Mouse (Mus musculus) CH12.LX (cell line): ENCODE measurements around the gene Gbp2b. TPM values are rescaled to one million over a fixed set of nuclear protein-coding genes. Genes with fewer than 3 reads are reported as not detected.

Experiments
- DNase-seq: peaks from one replicate; pipeline ENCODE4 v3.0.0-alpha.2; 2013; ENCODE audit errors: extremely low read depth
- H3K27ac ChIP-seq: 2 replicates; pipeline ENCODE4 v1.5.1; 2012; ENCODE audit warnings: low read depth, mild to moderate bottlenecking, control low read depth, moderate library complexity; ENCODE audit not compliant: insufficient read depth
- H3K27me3 ChIP-seq: replicated peaks from 2 replicates; pipeline ENCODE3; 2012; ENCODE audit warnings: inconsistent platforms
- H3K36me3 ChIP-seq, 2 experiments: replicated peaks in 1 of 2; 2 replicates each; pipeline versions ENCODE3 to v1.6.1; 2012; ENCODE audit warnings: inconsistent platforms in 1 of 2, low read length in 1 of 2, mild to moderate bottlenecking in 1 of 2, mixed read lengths in 1 of 2, moderate library complexity in 1 of 2; ENCODE audit not compliant: control insufficient read depth in 1 of 2, insufficient read depth in 1 of 2
- H3K4me1 ChIP-seq, 2 experiments: 2 replicates each; pipeline ENCODE4 v1.6.1; 2012; ENCODE audit warnings: inconsistent platforms in 1 of 2, moderate library complexity in 1 of 2; ENCODE audit not compliant: insufficient read depth in 2 of 2, control insufficient read depth in 1 of 2
- H3K4me2 ChIP-seq: 2 replicates; pipeline ENCODE4 v1.6.1; 2012; ENCODE audit warnings: low read depth, mild to moderate bottlenecking, control low read depth; ENCODE audit not compliant: poor library complexity, insufficient read depth, severe bottlenecking
- H3K4me3 ChIP-seq, 3 experiments: fragments of 150-350 bp in 1 of 3; sonication (generic) in 1 of 3; replicated peaks in 1 of 3; 2 replicates each; pipeline versions ENCODE3 to v1.5.1; 2011 to 2012; ENCODE audit warnings: low read depth in 2 of 3, low read length in 2 of 3, mild to moderate bottlenecking in 2 of 3, moderate library complexity in 2 of 3, control low read depth in 1 of 3, improper control_type of control experiment in 1 of 3, inconsistent platforms in 1 of 3, mixed read lengths in 1 of 3; ENCODE audit not compliant: poor library complexity in 1 of 3
- H3K79me2 ChIP-seq: replicated peaks from 2 replicates; pipeline ENCODE4 v1.6.1; 2012; ENCODE audit warnings: mild to moderate bottlenecking, moderate library complexity; ENCODE audit not compliant: control insufficient read depth, poor library complexity, insufficient read depth, severe bottlenecking; ENCODE audit errors: extremely low read depth
- H3K9ac ChIP-seq: 2 replicates; pipeline ENCODE4 v1.6.1; 2012; ENCODE audit warnings: low read depth, mild to moderate bottlenecking, control low read depth, moderate library complexity; ENCODE audit not compliant: insufficient read depth
- H3K9me3 ChIP-seq: replicated peaks from 2 replicates; pipeline ENCODE3; 2012; ENCODE audit warnings: low read length, inconsistent platforms, mixed read lengths
- CHD2 ChIP-seq: IDR thresholded peaks from 2 replicates; pipeline ENCODE4 v1.6.1; 2011; ENCODE audit warnings: low read length, improper control_type of control experiment
- CTCF ChIP-seq, 2 experiments: IDR thresholded peaks in 1 of 2; conservative IDR thresholded peaks in 1 of 2; 2 replicates each; pipeline ENCODE4 v1.5.1; 2011 to 2012; ENCODE audit warnings: low read depth in 2 of 2, low read length in 2 of 2, improper control_type of control experiment in 1 of 2, inconsistent platforms in 1 of 2, mild to moderate bottlenecking in 1 of 2, moderate library complexity in 1 of 2
- EP300 ChIP-seq: IDR thresholded peaks from 2 replicates; pipeline ENCODE4 v1.6.1; 2011; ENCODE audit warnings: low read length, improper control_type of control experiment
- JUND ChIP-seq: conservative IDR thresholded peaks from 2 replicates; pipeline ENCODE4 v1.6.1; 2011; ENCODE audit warnings: low read depth, low read length, improper control_type of control experiment
- KAT2A ChIP-seq: IDR thresholded peaks from 2 replicates; pipeline ENCODE4 v1.6.1; 2012; ENCODE audit warnings: low read length, improper control_type of control experiment, inconsistent platforms; ENCODE audit not compliant: insufficient replicate concordance
- MAX ChIP-seq: IDR thresholded peaks from 2 replicates; pipeline ENCODE4 v1.6.1; 2011; ENCODE audit warnings: low read length, improper control_type of control experiment
- MYC ChIP-seq: IDR thresholded peaks from 2 replicates; pipeline ENCODE4 v1.6.1; 2011; ENCODE audit warnings: low read depth, mild to moderate bottlenecking, improper control_type of control experiment, low read length
- NELFE ChIP-seq: IDR thresholded peaks from 2 replicates; pipeline ENCODE4 v1.6.1; 2011; ENCODE audit warnings: low read depth, low read length, improper control_type of control experiment
- PAX5 ChIP-seq: IDR thresholded peaks from 2 replicates; pipeline ENCODE4 v1.6.1; 2012; ENCODE audit warnings: low read length, inconsistent platforms, mixed read lengths
- POLR2A ChIP-seq: IDR thresholded peaks from 2 replicates; pipeline ENCODE4 v1.6.1; 2011; ENCODE audit warnings: low read depth, mild to moderate bottlenecking, improper control_type of control experiment, low read length
- POLR2AphosphoS2 ChIP-seq: IDR thresholded peaks from 2 replicates; pipeline ENCODE4 v1.6.1; 2011; ENCODE audit warnings: low read depth, low read length, improper control_type of control experiment
- SIN3A ChIP-seq: IDR thresholded peaks from 2 replicates; pipeline ENCODE4 v1.6.1; 2012; ENCODE audit warnings: low read length, improper control_type of control experiment, inconsistent platforms
- TCF12 ChIP-seq: IDR thresholded peaks from 2 replicates; pipeline ENCODE4 v1.6.1; 2014; ENCODE audit warnings: low read depth, mild to moderate bottlenecking, inconsistent platforms, low read length, improper control_type of control experiment
- UBTF ChIP-seq: IDR thresholded peaks from 2 replicates; pipeline ENCODE4 v1.6.1; 2012; ENCODE audit warnings: low read depth, mild to moderate bottlenecking, inconsistent platforms, low read length, improper control_type of control experiment, moderate library complexity
- USF1 ChIP-seq: IDR thresholded peaks from 2 replicates; pipeline ENCODE4 v1.6.1; 2014; ENCODE audit warnings: low read depth, mild to moderate bottlenecking, inconsistent platforms, low read length, improper control_type of control experiment
- ZC3H11A ChIP-seq: IDR thresholded peaks from 2 replicates; pipeline ENCODE4 v1.6.1; 2012; ENCODE audit warnings: low read depth, mild to moderate bottlenecking, inconsistent platforms, low read length, improper control_type of control experiment
- ZKSCAN1 ChIP-seq: IDR thresholded peaks from 2 replicates; pipeline ENCODE4 v1.6.1; 2012; ENCODE audit warnings: low read depth, inconsistent platforms, low read length, improper control_type of control experiment, borderline replicate concordance
- ZMIZ1 ChIP-seq: IDR thresholded peaks from 2 replicates; pipeline ENCODE4 v1.6.1; 2012; ENCODE audit warnings: low read depth, mild to moderate bottlenecking, inconsistent platforms, low read length, improper control_type of control experiment
- ZNF384 ChIP-seq: IDR thresholded peaks from 2 replicates; pipeline ENCODE4 v1.6.1; 2012; ENCODE audit warnings: low read depth, low read length, improper control_type of control experiment, inconsistent platforms
- dilution Hi-C: fragments of 300-500 bp; cut with MboI; formaldehyde crosslinking; loops from 2 replicates; pipeline ENCODE4 v1.14.3; 2020; ENCODE audit warnings: low sequenced_read_pairs; ENCODE audit not compliant: extremely low pct_unique_long_range_greater_than_20kb, extremely low pct_ligation_motif_present
- in situ Hi-C: fragments of 300-500 bp; cut with MboI; formaldehyde crosslinking; loops from 3 replicates; pipeline ENCODE4 v1.14.3; 2019; ENCODE audit warnings: low sequenced_read_pairs, low pct_ligation_motif_present, low pct_unique_long_range_greater_than_20kb, mixed read lengths
- polyA plus RNA-seq: library from polyadenylated mRNA; unstranded; fragments of >175 nt; gene quantifications from 2 replicates; pipeline ENCODE4 v1.2.1, GENCODE M21; 2012; ENCODE audit warnings: low read depth; ENCODE audit not compliant: insufficient read length
- total RNA-seq, 2 experiments: library from RNA; depleted of rRNA; stranded (reverse); fragments of 300-350 nt in 1 of 2; fragments of >200 nt in 1 of 2; gene quantifications; 2 replicates each; pipeline ENCODE4 v1.2.3; 2012 to 2014

Gbp2b gene
- total and polyA plus RNA-seq, 3 experiments: 0.04 to 0.74 (median 0.41) TPM

DNA sequence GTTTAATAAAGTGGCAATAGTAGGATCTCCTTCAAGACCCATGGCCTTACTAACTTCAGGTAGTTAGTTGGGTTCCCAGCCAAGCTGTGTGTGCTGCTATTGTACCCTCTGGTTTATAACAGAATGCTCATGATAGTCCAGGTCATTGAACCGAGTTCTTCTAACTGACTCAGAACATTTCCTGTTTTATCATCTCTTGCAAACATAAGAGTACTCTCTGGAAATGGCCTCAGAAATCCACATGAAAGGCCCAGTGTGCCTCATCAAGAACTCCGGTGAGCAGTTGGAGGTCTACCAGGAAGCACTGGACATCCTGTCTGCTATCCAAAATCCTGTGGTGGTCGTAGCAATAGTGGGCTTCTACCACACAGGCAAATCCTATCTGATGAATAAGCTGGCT is 3.3 kb downstream of the Gbp2b start (continued):
- TF ChIP-seq UBTF (no peak), ZC3H11A (no peak), ZMIZ1 (no peak), ZNF384 (no peak), POLR2A (no peak)

GRCm38 (mm10) chr3:142601675-142602074 is 7.0 kb downstream of the Gbp2b start:
- Histone ChIP-seq H3K4me2 (no peak overlapping the region), H3K36me3 (no peaks in the 10 kb centered on the region), H3K4me1 (peaks cover 20 to 39% of the 10 kb centered on the region in 2 experiments), H3K9ac (no peak overlapping the region), H3K27ac (no peak overlapping the region), H3K79me2 (no peaks in the 10 kb centered on the region), H3K4me3 (no peak overlapping the region), H3K27me3 (peaks cover 3% of the 10 kb centered on the region), H3K9me3 (no peaks in the 10 kb centered on the region)
- in situ Hi-C loops (no loop called here), dilution Hi-C loops (no loop called here)
- TF ChIP-seq POLR2AphosphoS2 (no peak), PAX5 (no peak), USF1 (no peak), POLR2A (no peak), ZC3H11A (no peak), CTCF (conservative IDR thresholded peaks at IDR 0.05 in 1 of 2, IDR thresholded peaks at IDR 0.05 in 1 of 2; ENCODE audit: low read depth in 2 of 2, low read length in 2 of 2) (no peak)
- DNase-seq: no peak

- dilution Hi-C loops (no loop called here), in situ Hi-C loops (no loop called here)
- peak; percentile 39 for DNase-seq
- no peaks in the 10 kb centered on the region for H3K9me3 ChIP-seq
- H3K4me1 ChIP-seq: peaks cover 11 to 30% of the 10 kb centered on the region in 2 experiments
- H3K79me2 ChIP-seq: no peaks in the 10 kb centered on the region
- H3K4me2 ChIP-seq: peak overlapping the region; percentile 53; the same call in 1 of the 2 replicates
- TF ChIP-seq CHD2 (peak; percentile 65; the same call in 1 of the 2 replicates), ZC3H11A (no peak), SIN3A (peak; percentile 36; the same call in 1 of the 2 replicates), TCF12 (peak; percentile 26; the same call in 1 of the 2 replicates), EP300 (peak; percentile 47; the same call in 1 of the 2 replicates)
- no peak overlapping the region for H3K4me3 ChIP-seq
- peaks cover under 1 to 4% of the 10 kb centered on the region in 2 experiments for H3K36me3 ChIP-seq
- H3K9ac ChIP-seq: no peak overlapping the region
- H3K27ac ChIP-seq: no peak overlapping the region
- peaks cover 6% of the 10 kb centered on the region for H3K27me3 ChIP-seq
Measured at GRCm38 (mm10) chr3:142618658-142619057, 24.0 kb downstream of the Gbp2b start.

GRCm38 (mm10) chr3:142619606-142620005 is 25.0 kb downstream of the Gbp2b start:
- dilution Hi-C loops: no loop called here
- peak overlapping the region in 2 of 3 experiments; percentile 50 to 67 for H3K4me3 ChIP-seq

More at GRCm38 (mm10) chr3:142619606-142620005, 25.0 kb downstream of the Gbp2b start:
- TF ChIP-seq NELFE: 0 out of 2 replicates have a peak, but pooled peaks have one; percentile 4
- 0 out of 2 replicates have a peak, but pooled peaks have one; percentile 2 for TF ChIP-seq CHD2
- TF ChIP-seq ZKSCAN1: no peak
- TF ChIP-seq EP300: no peak
- no peak for TF ChIP-seq ZMIZ1
- no peak for TF ChIP-seq JUND
- TF ChIP-seq KAT2A: no peak
- TF ChIP-seq MAX: no peak; the same call in 1 of the 2 replicates
- no peak for TF ChIP-seq MYC
- no peak for TF ChIP-seq POLR2A
- TF ChIP-seq, all 38 proteins: peak for 2
- in situ Hi-C loops: no loop called here
- Histone ChIP-seq H3K79me2 (no peaks in the 10 kb centered on the region), H3K9me3 (no peaks in the 10 kb centered on the region), H3K36me3 (peaks cover 5 to 10% of the 10 kb centered on the region in 2 experiments), H3K27ac (no peak overlapping the region), H3K4me2 (peak overlapping the region; percentile 53), H3K4me1 (peaks cover 11 to 30% of the 10 kb centered on the region in 2 experiments), H3K27me3 (peaks cover 3% of the 10 kb centered on the region), H3K9ac (peak overlapping the region; percentile 25)
- peak; percentile 56 for DNase-seq
